In genomic region chrX:151096171-151097058, GRCm38 (mm10) we compare ENCODE assay signal across 8 mouse cellular contexts. TPM values are rescaled to one million over a fixed set of nuclear protein-coding genes. Genes with fewer than 3 reads are reported as not detected.
DNase-seq lines count a peak whose midpoint lies in the region; ATAC-seq and TF ChIP-seq lines count a peak whose summit lies in the region.

Gene Tsr2, minus strand, starts transcription at chrX:151096543.

- no peaks in the 10 kb centered on the region; the same call in 1 of the 2 replicates for H3K27me3 ChIP-seq in hindbrain, embryonic 10.5 days (ENCODE audit: insufficient read depth, poor library complexity, severe bottlenecking)
- no peaks in the 10 kb centered on the region for H3K27me3 ChIP-seq in lung, postnatal 0 days (replicated peaks; ENCODE audit: insufficient read depth, low read length)

- peak within 1 kb of the TSS; percentile 41 for H3K9ac ChIP-seq in lung, postnatal 0 days (replicated peaks; ENCODE audit: low read depth)

- peak; percentile 56 for TF ChIP-seq CTCF in lung, postnatal 0 days (IDR thresholded peaks at IDR 0.05)

- H3K4me1 ChIP-seq in hindbrain, embryonic 10.5 days (replicated peaks), result peaks cover 8% of the 10 kb centered on the region; the same call in 1 of the 2 replicates
- no peaks in the 10 kb centered on the region for H3K4me1 ChIP-seq in lung, postnatal 0 days (ENCODE audit: insufficient read depth, low read depth, low read length)

- peak; percentile 61 for DNase-seq in Muller cell, postnatal 12 days (ENCODE audit: inconsistent ontology term)
- peak; percentile 82 for DNase-seq in cerebellum, adult 9-10 months
- DNase-seq in hindbrain, embryonic 10.5 days (ENCODE audit: low spot score), result peak; percentile 71
- DNase-seq in layer of hippocampus, adult 9-11 months, result peak; percentile 79
- peak; percentile 81 for DNase-seq in lung, postnatal 0 days (ENCODE audit: low spot score)
- peak; percentile 68 for DNase-seq in ovary, postnatal 36 days (ENCODE audit: low spot score)
- peak; percentile 69 for DNase-seq in thymus, postnatal 25 days

- WGBS in hindbrain, embryonic 10.5 days, result 27% methylated on average over 35 of the region's 35 CpGs
- 18% methylated on average over 35 of the region's 35 CpGs for WGBS in lung, postnatal 0 days

- H3K36me3 ChIP-seq in hindbrain, embryonic 10.5 days, result peaks cover 6% of the 10 kb centered on the region
- no peaks in the 10 kb centered on the region for H3K36me3 ChIP-seq in lung, postnatal 0 days (ENCODE audit: insufficient read depth, low read length)

- H3K27ac ChIP-seq in hindbrain, embryonic 10.5 days, result peak within 1 kb of the TSS; percentile 87
- no peak within 1 kb of the TSS for H3K27ac ChIP-seq in lung, postnatal 0 days (ENCODE audit: low read length)

- peak; percentile 99 for ATAC-seq in frontal cortex, adult (ENCODE audit: low TSS enrichment)
- peak; percentile 94 for ATAC-seq in lung, postnatal 0 days

- no peaks in the 10 kb centered on the region for H3K9me3 ChIP-seq in hindbrain, embryonic 10.5 days
- no peaks in the 10 kb centered on the region for H3K9me3 ChIP-seq in lung, postnatal 0 days (ENCODE audit: low read length)

- H3K4me2 ChIP-seq in lung, postnatal 0 days (replicated peaks; ENCODE audit: low read depth, low read length), result peak within 1 kb of the TSS; percentile 55

- peak within 1 kb of the TSS; percentile 70 for H3K4me3 ChIP-seq in hindbrain, embryonic 10.5 days
- H3K4me3 ChIP-seq in lung, postnatal 0 days (ENCODE audit: low read depth, low read length), result peak within 1 kb of the TSS; percentile 54

- TF ChIP-seq EP300 in lung, postnatal 0 days (IDR thresholded peaks at IDR 0.05), result no peak

RNA-seq across cellular contexts. Expression of gene Tsr2, which starts in this region (rescaled TPM):
- polyA plus RNA-seq in hindbrain, embryonic 10.5 days (2016; fragmentation: Nextera tagmentation; extraction: Ambion mirVana), result 46.1 and 48.7 TPM in 2 replicates
- polyA plus RNA-seq in lung, postnatal 0 days (2015; fragmentation: Nextera tagmentation; extraction: Ambion mirVana), result 12.4 and 14.6 TPM in 2 replicates
